Mouse (Mus musculus) lung, postnatal 10 days (tissue): ENCODE measurements around the gene Gm47289.

Source experiments
- DNase-seq: peaks from one replicate; pipeline ENCODE4 v3.0.0; 2021

The Gm47289 gene

GRCm38 (mm10) chr9:119158861-119159260 lies at the start of gene Gm47289:
Gene Gm47289 (plus strand): TSS chr9:119159161.
- DNase-seq: no peak

GRCm38 (mm10) chr9:119109685-119110353 lies 49.1 kb upstream of the Gm47289 start:
- no peak for DNase-seq

GRCm38 (mm10) chr9:119110640-119111039 lies 48.3 kb upstream of the Gm47289 start:
- DNase-seq: no peak

GRCm38 (mm10) chr9:119114911-119115310 lies 44.0 kb upstream of the Gm47289 start:
- no peak for DNase-seq

GRCm38 (mm10) chr9:119119409-119120167 lies 39.4 kb upstream of the Gm47289 start:
- DNase-seq: no peak

- DNase-seq: no peak
Measured at GRCm38 (mm10) chr9:119120168-119120560, 38.8 kb upstream of the Gm47289 start.

GRCm38 (mm10) chr9:119122596-119123369 lies 36.2 kb upstream of the Gm47289 start:
- DNase-seq: no peak

GRCm38 (mm10) chr9:119128436-119129181 lies 30.4 kb upstream of the Gm47289 start:
- no peak for DNase-seq

GRCm38 (mm10) chr9:119130692-119131091 lies 28.3 kb upstream of the Gm47289 start:
- DNase-seq: no peak

GRCm38 (mm10) chr9:119138836-119139235 lies 20.1 kb upstream of the Gm47289 start:
- DNase-seq: no peak

- no peak for DNase-seq
Measured at GRCm38 (mm10) chr9:119142066-119142465, 16.9 kb upstream of the Gm47289 start.

GRCm38 (mm10) chr9:119143372-119143771 lies 15.6 kb upstream of the Gm47289 start:
- DNase-seq: no peak

GRCm38 (mm10) chr9:119144696-119145095 lies 14.3 kb upstream of the Gm47289 start:
- no peak for DNase-seq

GRCm38 (mm10) chr9:119145137-119145536 lies 13.8 kb upstream of the Gm47289 start:
- no peak for DNase-seq

- DNase-seq: no peak
Measured at GRCm38 (mm10) chr9:119145638-119146037, 13.3 kb upstream of the Gm47289 start.

GRCm38 (mm10) chr9:119146098-119146770 lies 12.7 kb upstream of the Gm47289 start:
- DNase-seq: no peak

- peak; percentile 68 for DNase-seq
Measured at GRCm38 (mm10) chr9:119149601-119150000, 9.4 kb upstream of the Gm47289 start.

GRCm38 (mm10) chr9:119151751-119152150 lies 7.2 kb upstream of the Gm47289 start:
- no peak for DNase-seq

GRCm38 (mm10) chr9:119155416-119155815 lies 3.5 kb upstream of the Gm47289 start:
- no peak for DNase-seq

- DNase-seq: no peak
Measured at GRCm38 (mm10) chr9:119155826-119156225, 3.1 kb upstream of the Gm47289 start.

GRCm38 (mm10) chr9:119156278-119157201 lies 2.4 kb upstream of the Gm47289 start, which contains the start of gene Acaa1b:
Gene Acaa1b (minus strand): TSS chr9:119157093.
- DNase-seq: peak; percentile 90
